Mouse (Mus musculus): ENCODE results near the gene Th. TPM values are rescaled to one million over a fixed set of nuclear protein-coding genes. Genes with fewer than 3 reads are reported as not detected.

The Th gene
- polyA plus RNA-seq, 1 experiment, result not detected

GRCm38 (mm10) chr7:142929516-142929915 is 1.4 kb downstream of the Th start:
- TF ChIP-seq CEBPB (IDR thresholded peaks at IDR 0.05; ENCODE audit: low read depth) (no peak), MAX (IDR thresholded peaks at IDR 0.05) (no peak), USF1 (IDR thresholded peaks at IDR 0.05; ENCODE audit: low read depth) (no peak), MYOG (IDR thresholded peaks at IDR 0.05; ENCODE audit: control insufficient read depth, extremely low read depth, insufficient read length) (no peak), CTCF (IDR thresholded peaks at IDR 0.05; ENCODE audit: control insufficient read depth, insufficient read depth, insufficient read length) (no peak), FOSL1 (IDR thresholded peaks at IDR 0.05; ENCODE audit: insufficient read depth, low read length, poor library complexity, severe bottlenecking) (no peak), MYOD1 (IDR thresholded peaks at IDR 0.05; ENCODE audit: control insufficient read depth, insufficient read length, low read depth) (no peak)
- no peaks in the 10 kb centered on the region for H3K36me3 ChIP-seq (ENCODE audit: control insufficient read depth, insufficient read depth)
- peaks cover 9% of the 10 kb centered on the region for H3K27me3 ChIP-seq (ENCODE audit: control insufficient read depth, insufficient read depth, insufficient read length)
- no peak overlapping the region for H3ac ChIP-seq (ENCODE audit: control insufficient read depth, insufficient read length, low read depth)
- H3K79me2 ChIP-seq (ENCODE audit: control insufficient read depth, insufficient read depth), result no peaks in the 10 kb centered on the region
- no peaks in the 10 kb centered on the region for H3K79me3 ChIP-seq (ENCODE audit: low read depth)
- H3K4me3 ChIP-seq (ENCODE audit: insufficient read depth, poor library complexity, severe bottlenecking), result no peak overlapping the region

GRCm38 (mm10) chr7:142927293-142927692 is 3.6 kb downstream of the Th start:
- Histone ChIP-seq H3K4me3 (ENCODE audit: insufficient read depth, poor library complexity, severe bottlenecking) (no peak overlapping the region), H3ac (ENCODE audit: control insufficient read depth, insufficient read length, low read depth) (no peak overlapping the region)
- TF ChIP-seq CTCF (IDR thresholded peaks at IDR 0.05; ENCODE audit: control insufficient read depth, insufficient read depth, insufficient read length) (no peak), USF1 (IDR thresholded peaks at IDR 0.05; ENCODE audit: low read depth) (no peak), MYOD1 (IDR thresholded peaks at IDR 0.05; ENCODE audit: control insufficient read depth, insufficient read length, low read depth) (no peak), MYOG (IDR thresholded peaks at IDR 0.05; ENCODE audit: control insufficient read depth, extremely low read depth, insufficient read length) (no peak), MAX (IDR thresholded peaks at IDR 0.05) (no peak), FOSL1 (IDR thresholded peaks at IDR 0.05; ENCODE audit: insufficient read depth, low read length, poor library complexity, severe bottlenecking) (no peak), CEBPB (IDR thresholded peaks at IDR 0.05; ENCODE audit: low read depth) (no peak)

GRCm38 (mm10) chr7:142918641-142919628 is 12.0 kb downstream of the Th start:
- Histone ChIP-seq H3K79me2 (ENCODE audit: control insufficient read depth, insufficient read depth) (no peaks in the 10 kb centered on the region), H3K36me3 (ENCODE audit: control insufficient read depth, insufficient read depth) (no peaks in the 10 kb centered on the region), H3K79me3 (ENCODE audit: low read depth) (no peaks in the 10 kb centered on the region), H3K4me3 (ENCODE audit: insufficient read depth, poor library complexity, severe bottlenecking) (no peak overlapping the region), H3K27me3 (ENCODE audit: control insufficient read depth, insufficient read depth, insufficient read length) (peaks cover 13% of the 10 kb centered on the region), H3ac (ENCODE audit: control insufficient read depth, insufficient read length, low read depth) (no peak overlapping the region)
- TF ChIP-seq CTCF (IDR thresholded peaks at IDR 0.05; ENCODE audit: control insufficient read depth, insufficient read depth, insufficient read length) (peak; percentile 97), MAX (IDR thresholded peaks at IDR 0.05) (no peak)

More at GRCm38 (mm10) chr7:142927293-142927692, 3.6 kb downstream of the Th start:
- Histone ChIP-seq H3K27me3 (ENCODE audit: control insufficient read depth, insufficient read depth, insufficient read length) (peaks cover 9% of the 10 kb centered on the region), H3K79me3 (ENCODE audit: low read depth) (no peaks in the 10 kb centered on the region), H3K36me3 (ENCODE audit: control insufficient read depth, insufficient read depth) (no peaks in the 10 kb centered on the region), H3K79me2 (ENCODE audit: control insufficient read depth, insufficient read depth) (no peaks in the 10 kb centered on the region)

- Histone ChIP-seq H3K36me3 (ENCODE audit: control insufficient read depth, insufficient read depth) (no peaks in the 10 kb centered on the region), H3K27me3 (ENCODE audit: control insufficient read depth, insufficient read depth, insufficient read length) (peaks cover 13% of the 10 kb centered on the region), H3ac (ENCODE audit: control insufficient read depth, insufficient read length, low read depth) (no peak overlapping the region), H3K4me3 (ENCODE audit: insufficient read depth, poor library complexity, severe bottlenecking) (no peak overlapping the region), H3K79me3 (ENCODE audit: low read depth) (no peaks in the 10 kb centered on the region), H3K79me2 (ENCODE audit: control insufficient read depth, insufficient read depth) (no peaks in the 10 kb centered on the region)
- TF ChIP-seq FOSL1 (IDR thresholded peaks at IDR 0.05; ENCODE audit: insufficient read depth, low read length, poor library complexity, severe bottlenecking), result no peak
- no peak for TF ChIP-seq MYOG (IDR thresholded peaks at IDR 0.05; ENCODE audit: control insufficient read depth, extremely low read depth, insufficient read length)
- no peak for TF ChIP-seq USF1 (IDR thresholded peaks at IDR 0.05; ENCODE audit: low read depth)
- TF ChIP-seq MYOD1 (IDR thresholded peaks at IDR 0.05; ENCODE audit: control insufficient read depth, insufficient read length, low read depth), result no peak
- TF ChIP-seq MAX (IDR thresholded peaks at IDR 0.05), result no peak
- no peak for TF ChIP-seq CEBPB (IDR thresholded peaks at IDR 0.05; ENCODE audit: low read depth)
- no peak for TF ChIP-seq CTCF (IDR thresholded peaks at IDR 0.05; ENCODE audit: control insufficient read depth, insufficient read depth, insufficient read length)
Observed at GRCm38 (mm10) chr7:142917659-142918058, 13.3 kb downstream of the Th start.

- Histone ChIP-seq H3K4me3 (ENCODE audit: insufficient read depth, poor library complexity, severe bottlenecking) (no peak overlapping the region), H3K27me3 (ENCODE audit: control insufficient read depth, insufficient read depth, insufficient read length) (peaks cover 16% of the 10 kb centered on the region), H3ac (ENCODE audit: control insufficient read depth, insufficient read length, low read depth) (no peak overlapping the region), H3K79me2 (ENCODE audit: control insufficient read depth, insufficient read depth) (no peaks in the 10 kb centered on the region), H3K36me3 (ENCODE audit: control insufficient read depth, insufficient read depth) (no peaks in the 10 kb centered on the region), H3K79me3 (ENCODE audit: low read depth) (no peaks in the 10 kb centered on the region)
- TF ChIP-seq USF1 (IDR thresholded peaks at IDR 0.05; ENCODE audit: low read depth) (no peak), MAX (IDR thresholded peaks at IDR 0.05) (no peak)
Observed at GRCm38 (mm10) chr7:142916178-142916577, 14.8 kb downstream of the Th start.

GRCm38 (mm10) chr7:142911682-142912081 is 19.2 kb downstream of the Th start:
- TF ChIP-seq MYOG (IDR thresholded peaks at IDR 0.05; ENCODE audit: control insufficient read depth, extremely low read depth, insufficient read length) (no peak), MAX (IDR thresholded peaks at IDR 0.05) (no peak), CTCF (IDR thresholded peaks at IDR 0.05; ENCODE audit: control insufficient read depth, insufficient read depth, insufficient read length) (no peak), FOSL1 (IDR thresholded peaks at IDR 0.05; ENCODE audit: insufficient read depth, low read length, poor library complexity, severe bottlenecking) (no peak), USF1 (IDR thresholded peaks at IDR 0.05; ENCODE audit: low read depth) (no peak), CEBPB (IDR thresholded peaks at IDR 0.05; ENCODE audit: low read depth) (no peak), MYOD1 (IDR thresholded peaks at IDR 0.05; ENCODE audit: control insufficient read depth, insufficient read length, low read depth) (no peak)
- no peak overlapping the region for H3K4me3 ChIP-seq (ENCODE audit: insufficient read depth, poor library complexity, severe bottlenecking)
- no peaks in the 10 kb centered on the region for H3K36me3 ChIP-seq (ENCODE audit: control insufficient read depth, insufficient read depth)
- no peak overlapping the region for H3ac ChIP-seq (ENCODE audit: control insufficient read depth, insufficient read length, low read depth)
- peaks cover 16% of the 10 kb centered on the region for H3K27me3 ChIP-seq (ENCODE audit: control insufficient read depth, insufficient read depth, insufficient read length)
- H3K79me3 ChIP-seq (ENCODE audit: low read depth), result no peaks in the 10 kb centered on the region
- no peaks in the 10 kb centered on the region for H3K79me2 ChIP-seq (ENCODE audit: control insufficient read depth, insufficient read depth)

Data from C2C12 (cell line).